ENCODE assay signal across 20 mouse cellular contexts in the genomic region with DNA sequence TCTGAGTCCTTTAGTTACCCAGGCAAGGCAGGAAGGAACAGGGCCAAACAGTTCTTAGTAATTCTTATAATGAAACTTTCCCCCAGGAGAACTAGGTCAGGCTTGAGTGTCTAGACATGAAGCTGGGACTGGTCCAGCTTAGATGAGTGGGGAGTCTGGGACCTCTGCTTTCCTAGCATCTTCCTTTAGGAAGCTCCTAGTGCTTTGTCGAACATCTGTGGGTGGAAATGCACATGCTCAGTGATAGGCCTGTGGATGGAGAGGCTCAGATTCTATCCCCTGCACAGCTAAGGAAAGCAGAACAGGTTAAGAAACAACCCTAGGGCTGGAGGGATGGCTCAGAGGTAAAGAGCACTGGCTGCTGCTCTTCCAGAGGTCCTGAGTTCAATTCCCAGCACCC. TPM values are rescaled to one million over a fixed set of nuclear protein-coding genes. Genes with fewer than 3 reads are reported as not detected.
"Had no signal": no experiment of that assay in that cellular context is flagged by ENCODE, and none has a peak within 500 bp of the region (broad histone marks: within the 10 kb centered on the region; RNA-seq: fewer than 3 reads in every experiment).

No protein-coding gene starts in this region.

- H3K4me1 ChIP-seq: lung, embryonic 15.5 days; megakaryocyte, embryonic 14.5 days; midbrain, embryonic 13.5 days; midbrain, embryonic 15.5 days; neural tube, embryonic 12.5 days; stomach, embryonic 15.5 days had no signal

- H3K4me3 ChIP-seq: lung, embryonic 15.5 days; megakaryocyte, embryonic 14.5 days; midbrain, embryonic 13.5 days; midbrain, embryonic 15.5 days; neural tube, embryonic 12.5 days; stomach, embryonic 15.5 days had no signal

- H3K27ac ChIP-seq: lung, embryonic 15.5 days; macrophage; midbrain, embryonic 13.5 days; midbrain, embryonic 15.5 days; neural tube, embryonic 12.5 days; stomach, embryonic 15.5 days; stomach, postnatal 0 days had no signal

- ATAC-seq: liver, postnatal 0 days; lung, postnatal 0 days; midbrain, embryonic 13.5 days; midbrain, embryonic 15.5 days had no signal

- DNase-seq: liver, postnatal 0 days; lung, adult 2 months; lung, postnatal 14 days; lung, postnatal 36 days; thymus, adult 2 months; thymus, postnatal 25 days; thymus, postnatal 4 days had no signal

- H3K27me3 ChIP-seq: lung, embryonic 15.5 days; megakaryocyte, embryonic 14.5 days; midbrain, embryonic 13.5 days; midbrain, embryonic 15.5 days; neural tube, embryonic 12.5 days; stomach, embryonic 15.5 days had no signal

- H3K4me2 ChIP-seq: lung, embryonic 15.5 days; midbrain, embryonic 11.5 days; midbrain, embryonic 13.5 days; midbrain, embryonic 15.5 days; neural tube, embryonic 12.5 days; stomach, embryonic 15.5 days had no signal

- H3K9ac ChIP-seq: liver, postnatal 0 days; lung, embryonic 15.5 days; midbrain, embryonic 13.5 days; midbrain, embryonic 15.5 days; neural tube, embryonic 12.5 days; stomach, embryonic 15.5 days had no signal

- H3K9me3 ChIP-seq: lung, embryonic 15.5 days; megakaryocyte, embryonic 14.5 days; midbrain, embryonic 13.5 days; midbrain, embryonic 15.5 days; neural tube, embryonic 12.5 days; stomach, embryonic 15.5 days had no signal

RNA-seq across cellular contexts. Expression of a gene that starts 34.1 kb away (rescaled TPM):
- polyA plus RNA-seq: liver, postnatal 0 days; macrophage had no signal

RNA-seq across cellular contexts. Expression of a gene that starts 43.6 kb away (rescaled TPM):
- polyA plus RNA-seq: lung, adult 2 months; lung, postnatal 0 days; macrophage; midbrain, embryonic 11.5 days; midbrain, embryonic 13.5 days; midbrain, embryonic 15.5 days; midbrain, postnatal 0 days; neural tube, embryonic 12.5 days; neural tube, embryonic 14.5 days; stomach, embryonic 15.5 days; stomach, postnatal 0 days; urinary bladder, adult 2 months had no signal
